Mouse (Mus musculus) urinary bladder, postnatal 10 days (tissue): ENCODE results near the gene Slc10a7.

ENCODE experiments used
- DNase-seq: peaks from one replicate; pipeline ENCODE4 v3.0.0; 2022; ENCODE audit warnings: low spot score

The Slc10a7 gene

GRCm38 (mm10) chr8:78549971-78550751 lies 41.0 kb downstream of the Slc10a7 start:
- DNase-seq = no peak

DNA sequence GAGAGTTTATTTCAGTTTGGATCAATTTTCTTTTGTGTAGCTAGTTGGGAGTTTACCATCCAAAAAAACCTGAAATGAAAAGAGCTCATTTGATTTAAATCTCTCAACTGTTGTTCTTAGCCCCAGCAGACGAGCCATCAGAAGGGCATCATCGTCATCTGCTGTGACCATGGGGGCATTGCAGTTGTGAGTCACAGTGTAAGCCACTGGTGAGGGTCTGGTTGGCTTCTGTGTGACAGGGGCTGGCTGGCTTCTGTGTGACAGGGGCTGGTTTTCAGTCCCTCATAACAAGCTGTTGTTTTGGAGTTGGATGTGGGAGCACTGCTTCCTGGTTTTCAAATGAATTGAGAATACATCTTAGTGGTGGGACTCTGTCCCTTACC lies 41.6 kb downstream of the Slc10a7 start:
- no peak for DNase-seq

DNA sequence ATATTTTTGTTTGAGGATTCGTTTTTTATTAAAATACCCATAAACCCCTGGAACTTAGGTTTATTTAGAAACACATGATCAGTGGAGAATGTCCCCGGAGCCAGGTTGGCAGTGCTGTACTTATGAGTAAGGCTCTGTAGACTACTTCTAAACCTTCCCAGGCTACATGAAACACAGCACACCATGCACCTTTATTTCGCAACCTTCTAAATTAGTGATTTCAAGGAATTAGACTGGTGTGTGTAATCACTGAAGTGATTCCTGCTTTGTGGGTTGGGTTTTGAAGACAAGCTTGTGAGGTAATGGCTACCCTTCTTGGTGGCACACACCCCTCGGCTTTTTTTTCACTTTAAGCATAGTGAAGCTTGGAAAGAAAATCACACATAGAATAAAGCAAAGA lies 46.7 kb downstream of the Slc10a7 start:
- no peak for DNase-seq

DNA sequence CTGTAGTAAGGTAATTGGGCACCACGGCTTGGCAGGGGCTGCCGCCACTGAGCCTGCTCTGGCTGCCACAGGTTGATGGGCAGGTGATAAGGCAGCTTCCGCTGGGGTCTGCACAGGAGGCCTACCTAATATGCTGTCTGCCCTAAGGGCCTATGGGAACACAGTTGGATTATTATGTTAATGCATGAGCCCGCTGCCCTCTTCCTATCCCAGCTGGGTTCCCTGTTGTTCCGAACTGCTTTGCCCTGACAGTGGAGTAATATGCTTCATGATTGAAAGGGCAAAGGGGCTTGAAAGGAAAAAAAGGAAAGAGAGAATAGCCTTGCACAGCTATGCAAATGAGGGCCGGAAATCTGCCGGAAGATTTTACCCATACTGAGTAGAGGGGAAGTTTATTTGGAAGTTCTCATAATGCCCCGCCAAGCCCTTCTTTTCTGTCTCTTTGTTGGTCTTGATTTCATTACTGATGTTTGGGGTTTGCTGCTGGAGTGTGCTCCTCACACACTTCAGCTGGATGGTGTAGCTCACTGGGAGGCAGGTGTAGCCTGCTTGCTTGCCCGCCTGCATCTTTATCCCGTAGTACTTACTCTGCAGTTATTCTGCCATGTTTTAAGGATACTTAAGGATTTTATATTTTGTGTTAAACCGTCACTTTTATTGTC lies 47.8 kb downstream of the Slc10a7 start:
- no peak for DNase-seq

DNA sequence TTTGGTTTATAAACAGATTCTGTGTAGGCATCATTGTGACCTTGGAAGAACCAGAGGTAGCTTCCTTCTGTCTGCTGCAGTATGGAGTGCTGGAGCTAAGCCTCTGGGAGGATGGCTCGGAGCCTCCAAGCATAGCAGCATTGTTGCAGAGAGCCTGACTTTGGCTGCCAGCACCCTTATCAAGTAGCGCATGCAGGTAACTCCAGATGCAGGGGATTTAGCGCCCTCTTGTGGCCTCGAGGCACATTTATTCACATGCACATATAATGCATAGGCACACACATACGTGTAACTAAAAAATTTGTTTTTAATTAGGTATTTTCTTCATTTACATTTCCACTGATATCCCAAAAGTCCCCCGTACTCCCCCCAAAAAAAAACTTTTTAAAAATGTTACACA lies 52.5 kb downstream of the Slc10a7 start:
- DNase-seq = no peak

DNA sequence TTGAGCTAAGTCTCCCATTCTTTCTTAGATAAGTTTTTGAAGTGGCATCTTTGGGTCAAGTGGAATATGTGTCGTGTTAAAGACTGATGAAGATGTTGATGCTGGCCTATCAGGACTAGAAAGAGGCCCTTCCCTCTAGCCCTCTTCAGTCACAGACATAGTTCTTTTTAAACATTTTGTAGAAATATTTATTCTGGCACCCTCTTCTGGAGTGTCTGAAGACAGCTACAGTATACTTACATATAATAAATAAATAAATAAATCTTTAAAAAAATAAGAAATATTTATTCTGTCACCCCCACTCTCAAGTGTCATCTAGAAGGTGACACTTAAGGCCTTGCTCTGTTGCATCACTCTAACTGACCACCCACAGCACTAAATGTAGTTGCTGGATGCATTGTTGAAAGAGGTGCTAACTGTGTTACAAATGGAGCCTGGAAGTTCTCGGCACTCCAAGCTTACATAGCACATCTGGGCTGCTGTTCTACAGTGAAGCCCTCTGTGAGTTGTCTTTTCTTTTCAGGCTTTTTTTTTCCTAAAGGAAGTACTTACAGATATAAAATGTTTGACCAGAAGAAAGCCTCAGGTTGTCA lies 54.4 kb downstream of the Slc10a7 start:
- DNase-seq = no peak

GRCm38 (mm10) chr8:78564200-78564599 lies 55.1 kb downstream of the Slc10a7 start:
- DNase-seq = no peak

DNA sequence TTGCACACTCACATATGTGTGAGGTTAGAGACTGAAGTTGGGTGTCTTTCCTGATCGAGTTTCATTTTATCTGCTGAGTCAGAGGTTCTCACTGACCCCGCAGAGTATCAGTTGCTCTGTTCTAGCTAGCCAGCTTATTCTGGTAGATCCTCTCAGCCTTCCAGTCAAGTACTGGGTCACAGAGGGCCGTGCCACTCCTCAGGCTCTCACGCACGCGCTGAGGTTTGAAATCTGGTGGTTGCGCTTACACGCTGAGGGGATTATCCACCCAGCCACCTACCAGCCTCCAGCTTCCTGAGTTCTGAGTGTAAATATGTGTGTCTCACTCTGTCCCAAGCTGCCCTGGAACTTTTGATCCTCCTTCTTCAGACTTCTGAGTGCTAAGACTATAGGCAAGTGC lies 59.0 kb downstream of the Slc10a7 start:
- DNase-seq = no peak

DNA sequence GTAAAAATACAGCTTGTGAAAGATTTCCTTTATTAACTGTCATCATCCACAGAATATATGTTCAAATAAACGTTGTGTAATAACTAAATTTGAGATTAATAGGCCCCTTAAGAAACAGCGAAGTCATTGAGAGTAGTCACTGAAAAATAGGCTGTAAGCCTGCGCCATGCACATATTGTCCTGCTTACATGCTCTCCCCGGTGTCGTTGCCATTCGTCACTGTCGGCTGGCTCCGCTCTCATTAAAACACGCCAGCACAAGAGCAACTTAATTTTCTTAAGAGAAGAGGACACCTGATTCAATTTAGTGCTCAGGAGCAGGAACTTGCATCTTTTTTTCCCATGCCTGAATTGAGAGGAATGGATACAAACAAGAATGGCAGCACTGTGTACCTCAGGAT lies 62.4 kb downstream of the Slc10a7 start:
- no peak for DNase-seq

DNA sequence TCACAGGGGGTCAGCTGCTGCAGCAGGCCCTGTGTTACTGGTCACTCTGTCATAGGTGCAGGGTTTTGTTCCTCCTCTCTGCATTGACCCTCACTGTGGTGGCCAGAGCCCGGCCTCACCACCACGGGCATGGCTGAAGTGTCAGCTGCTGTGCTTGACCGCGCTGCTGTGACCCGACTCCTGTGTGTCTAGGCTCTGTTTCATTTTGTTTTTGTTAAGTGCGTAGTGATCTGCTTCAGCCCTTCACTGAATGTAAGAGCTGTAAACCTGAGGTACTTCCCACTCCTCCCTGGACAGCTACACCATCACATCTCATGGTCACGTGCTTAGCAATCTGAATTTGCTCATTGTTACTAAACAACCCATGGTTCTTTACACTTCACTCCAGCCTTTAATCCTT lies 65.1 kb downstream of the Slc10a7 start:
- DNase-seq = no peak

GRCm38 (mm10) chr8:78577569-78577968 lies 68.4 kb downstream of the Slc10a7 start:
- no peak for DNase-seq

GRCm38 (mm10) chr8:78578036-78578435 lies 68.9 kb downstream of the Slc10a7 start:
- DNase-seq = no peak

DNA sequence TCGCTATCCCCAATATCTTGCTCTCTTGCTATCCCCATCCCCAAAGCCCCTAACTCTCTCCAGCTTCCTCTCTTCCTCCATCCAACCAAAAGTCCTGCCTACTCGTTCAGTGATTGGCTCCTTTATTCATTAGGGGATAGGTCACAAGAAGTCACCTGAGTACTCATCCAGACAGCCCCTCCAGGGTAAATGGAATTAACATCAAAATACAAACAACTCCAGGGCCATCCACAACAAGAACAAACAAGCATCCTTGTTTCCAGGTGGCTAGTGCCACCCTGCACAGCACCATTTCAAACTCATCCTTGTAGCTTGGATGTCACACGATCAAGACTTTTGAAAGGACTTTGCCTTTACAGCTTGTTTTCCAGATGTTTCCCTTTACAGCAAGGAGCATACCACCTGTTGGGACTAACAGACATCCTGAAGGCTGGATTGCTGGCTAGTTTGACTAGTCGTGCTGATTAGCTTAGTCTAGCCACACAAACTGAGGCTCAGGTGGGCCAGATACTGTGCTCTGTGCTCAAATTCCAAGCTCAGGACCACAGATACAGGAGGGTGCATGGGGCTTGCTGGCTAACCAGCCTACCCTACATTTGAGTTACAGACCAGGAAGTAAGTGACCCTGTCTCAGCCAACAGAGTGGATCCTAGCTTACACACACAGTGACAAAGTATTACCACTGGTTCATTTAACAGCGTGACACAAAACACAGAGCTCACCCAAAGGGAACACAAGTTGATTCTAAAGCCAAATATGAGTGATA lies 75.0 kb downstream of the Slc10a7 start:
- DNase-seq = no peak

DNA sequence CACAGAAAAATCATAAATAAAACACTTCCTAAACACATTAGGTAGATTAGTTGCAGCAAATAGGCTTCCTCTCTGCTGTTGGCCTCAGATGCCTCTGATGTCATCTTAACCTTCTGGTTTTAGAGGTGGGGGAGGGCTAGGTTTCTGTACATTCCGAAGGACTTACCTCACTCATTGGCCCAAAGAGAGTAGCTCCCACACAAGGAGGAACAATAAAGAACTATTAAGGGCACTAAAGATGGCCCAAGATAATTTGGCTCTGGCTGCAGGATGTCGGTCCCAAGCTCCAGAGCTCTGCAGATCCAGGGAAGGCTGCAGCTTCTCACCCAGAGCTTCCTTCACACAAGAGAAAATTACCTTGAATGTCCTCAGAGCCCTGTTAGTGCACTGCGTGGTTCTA lies 75.7 kb downstream of the Slc10a7 start:
- DNase-seq = no peak

DNA sequence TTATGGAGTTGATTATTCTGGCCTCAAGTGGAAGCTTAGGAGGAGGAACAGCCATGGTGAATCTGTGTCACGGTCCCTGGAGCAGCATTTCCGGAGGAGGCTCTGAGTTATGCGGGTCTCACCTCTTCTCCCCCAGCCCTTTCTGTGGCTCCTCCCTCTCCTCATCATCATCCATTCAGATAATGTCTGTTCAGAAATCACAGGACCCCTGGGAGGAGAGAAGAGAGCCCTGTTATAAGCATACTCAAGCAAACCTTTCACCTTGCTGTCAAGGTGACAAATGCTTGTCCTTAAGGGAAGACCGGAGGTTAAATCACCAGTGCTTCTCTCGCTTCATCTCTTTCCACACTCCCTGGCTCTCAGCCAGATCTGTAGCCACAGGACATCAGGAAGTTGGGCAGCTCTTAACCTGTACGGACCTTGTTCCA lies 86.3 kb downstream of the Slc10a7 start:
- DNase-seq = no peak

DNA sequence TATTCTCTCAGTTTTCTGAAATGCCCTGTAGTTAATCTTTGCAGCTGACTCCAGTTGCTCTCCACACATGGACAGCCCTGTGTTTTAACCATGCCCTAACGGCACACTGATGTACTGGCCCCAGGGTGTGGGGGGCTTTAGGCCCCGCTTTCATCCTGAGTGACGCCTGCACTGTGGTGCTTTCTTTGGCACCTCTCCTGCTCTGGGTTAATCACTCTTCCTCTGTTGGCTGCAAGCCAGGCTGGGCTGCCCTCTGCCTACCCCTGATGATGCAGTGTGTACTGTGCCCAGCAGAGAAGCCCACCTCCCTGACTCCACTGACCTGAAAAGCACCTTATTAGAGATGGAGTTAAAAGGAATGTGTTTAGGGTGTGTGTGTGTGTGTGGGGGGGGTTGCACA lies 89.1 kb downstream of the Slc10a7 start:
- DNase-seq = no peak

- no peak for DNase-seq
Measured at GRCm38 (mm10) chr8:78603084-78603483, 93.9 kb downstream of the Slc10a7 start.

GRCm38 (mm10) chr8:78604426-78604825 lies 95.3 kb downstream of the Slc10a7 start:
- no peak for DNase-seq

DNA sequence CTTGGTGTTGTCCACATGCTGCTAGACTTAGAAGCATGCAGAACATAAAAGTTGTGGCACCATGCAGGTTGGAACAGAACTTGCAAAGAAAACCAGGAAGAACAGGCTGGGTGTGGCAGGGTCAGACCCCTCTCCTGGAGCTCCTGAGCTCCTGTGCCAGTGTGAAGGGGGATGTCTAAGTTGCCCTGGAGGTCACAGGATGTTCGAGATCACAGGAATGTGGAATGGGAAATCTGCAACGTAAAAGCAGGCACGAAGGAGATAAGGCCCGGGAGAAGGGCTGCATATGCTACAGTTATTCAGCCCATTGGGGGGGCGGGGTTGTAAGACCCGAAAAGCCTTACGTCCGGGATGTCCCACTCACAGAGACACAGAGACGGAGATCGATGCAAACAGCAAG lies 100.2 kb downstream of the Slc10a7 start:
- DNase-seq = no peak

- no peak for DNase-seq
Measured at GRCm38 (mm10) chr8:78611019-78611418, 101.9 kb downstream of the Slc10a7 start.

- DNase-seq = no peak
Measured at GRCm38 (mm10) chr8:78622362-78622761, 113.2 kb downstream of the Slc10a7 start.

GRCm38 (mm10) chr8:78623972-78624371 lies 114.8 kb downstream of the Slc10a7 start:
- no peak for DNase-seq
